Mouse (Mus musculus): ENCODE measurements around the gene Jph2. TPM values are rescaled to one million over a fixed set of nuclear protein-coding genes. Genes with fewer than 3 reads are reported as not detected.
"Not testable (repeated sequence)": the region's sequence is repeated elsewhere in the genome, so short reads cannot be mapped to it uniquely, and the experiment has no call there.

The Jph2 gene
- polyA plus RNA-seq, 1 experiment, result 78.4 TPM

- Histone ChIP-seq H3K27me3 (ENCODE audit: control insufficient read depth, insufficient read depth, insufficient read length) (no peaks in the 10 kb centered on the region), H3K36me3 (ENCODE audit: control insufficient read depth, insufficient read depth) (peaks cover 83% of the 10 kb centered on the region), H3K79me3 (ENCODE audit: low read depth) (peaks cover 29% of the 10 kb centered on the region), H3K4me3 (ENCODE audit: insufficient read depth, poor library complexity, severe bottlenecking) (no peak overlapping the region), H3ac (ENCODE audit: control insufficient read depth, insufficient read length, low read depth) (no peak overlapping the region), H3K79me2 (ENCODE audit: control insufficient read depth, insufficient read depth) (peaks cover 64% of the 10 kb centered on the region)
- TF ChIP-seq USF1 (IDR thresholded peaks at IDR 0.05; ENCODE audit: low read depth) (no peak), CEBPB (IDR thresholded peaks at IDR 0.05; ENCODE audit: low read depth) (no peak), FOSL1 (IDR thresholded peaks at IDR 0.05; ENCODE audit: insufficient read depth, low read length, poor library complexity, severe bottlenecking) (no peak), MYOG (IDR thresholded peaks at IDR 0.05; ENCODE audit: control insufficient read depth, extremely low read depth, insufficient read length) (no peak), MYOD1 (IDR thresholded peaks at IDR 0.05; ENCODE audit: control insufficient read depth, insufficient read length, low read depth) (no peak), MAX (IDR thresholded peaks at IDR 0.05) (no peak), CTCF (IDR thresholded peaks at IDR 0.05; ENCODE audit: control insufficient read depth, insufficient read depth, insufficient read length) (no peak)
Measured at GRCm38 (mm10) chr2:163411840-163412239, 14.0 kb upstream of the Jph2 start.

GRCm38 (mm10) chr2:163411344-163411743 lies 13.6 kb upstream of the Jph2 start:
- not testable (repeated sequence) for H3K4me3 ChIP-seq (ENCODE audit: insufficient read depth, poor library complexity, severe bottlenecking); H3K27me3 ChIP-seq (ENCODE audit: control insufficient read depth, insufficient read depth, insufficient read length); H3ac ChIP-seq (ENCODE audit: control insufficient read depth, insufficient read length, low read depth)
- Histone ChIP-seq H3K79me3 (ENCODE audit: low read depth) (peaks cover 24% of the 10 kb centered on the region), H3K79me2 (ENCODE audit: control insufficient read depth, insufficient read depth) (peaks cover 59% of the 10 kb centered on the region), H3K36me3 (ENCODE audit: control insufficient read depth, insufficient read depth) (peaks cover 84% of the 10 kb centered on the region)

GRCm38 (mm10) chr2:163410211-163410610 lies 12.4 kb upstream of the Jph2 start:
- Histone ChIP-seq H3K4me3 (ENCODE audit: insufficient read depth, poor library complexity, severe bottlenecking) (no peak overlapping the region), H3K79me3 (ENCODE audit: low read depth) (peaks cover 13% of the 10 kb centered on the region), H3ac (ENCODE audit: control insufficient read depth, insufficient read length, low read depth) (no peak overlapping the region), H3K27me3 (ENCODE audit: control insufficient read depth, insufficient read depth, insufficient read length) (no peaks in the 10 kb centered on the region), H3K36me3 (ENCODE audit: control insufficient read depth, insufficient read depth) (peaks cover 82% of the 10 kb centered on the region), H3K79me2 (ENCODE audit: control insufficient read depth, insufficient read depth) (peaks cover 48% of the 10 kb centered on the region)
- TF ChIP-seq CEBPB (IDR thresholded peaks at IDR 0.05; ENCODE audit: low read depth) (no peak), FOSL1 (IDR thresholded peaks at IDR 0.05; ENCODE audit: insufficient read depth, low read length, poor library complexity, severe bottlenecking) (no peak), MYOG (IDR thresholded peaks at IDR 0.05; ENCODE audit: control insufficient read depth, extremely low read depth, insufficient read length) (no peak), MAX (IDR thresholded peaks at IDR 0.05) (no peak), USF1 (IDR thresholded peaks at IDR 0.05; ENCODE audit: low read depth) (no peak), MYOD1 (IDR thresholded peaks at IDR 0.05; ENCODE audit: control insufficient read depth, insufficient read length, low read depth) (no peak), CTCF (IDR thresholded peaks at IDR 0.05; ENCODE audit: control insufficient read depth, insufficient read depth, insufficient read length) (no peak)

GRCm38 (mm10) chr2:163404037-163404815 lies 6.4 kb upstream of the Jph2 start:
- Histone ChIP-seq H3K36me3 (ENCODE audit: control insufficient read depth, insufficient read depth) (peaks cover 32% of the 10 kb centered on the region), H3K79me2 (ENCODE audit: control insufficient read depth, insufficient read depth) (no peaks in the 10 kb centered on the region), H3ac (ENCODE audit: control insufficient read depth, insufficient read length, low read depth) (no peak overlapping the region), H3K4me3 (ENCODE audit: insufficient read depth, poor library complexity, severe bottlenecking) (no peak overlapping the region), H3K27me3 (ENCODE audit: control insufficient read depth, insufficient read depth, insufficient read length) (no peaks in the 10 kb centered on the region), H3K79me3 (ENCODE audit: low read depth) (no peaks in the 10 kb centered on the region)
- TF ChIP-seq MYOG (IDR thresholded peaks at IDR 0.05; ENCODE audit: control insufficient read depth, extremely low read depth, insufficient read length) (no peak), CEBPB (IDR thresholded peaks at IDR 0.05; ENCODE audit: low read depth) (no peak)

DNA sequence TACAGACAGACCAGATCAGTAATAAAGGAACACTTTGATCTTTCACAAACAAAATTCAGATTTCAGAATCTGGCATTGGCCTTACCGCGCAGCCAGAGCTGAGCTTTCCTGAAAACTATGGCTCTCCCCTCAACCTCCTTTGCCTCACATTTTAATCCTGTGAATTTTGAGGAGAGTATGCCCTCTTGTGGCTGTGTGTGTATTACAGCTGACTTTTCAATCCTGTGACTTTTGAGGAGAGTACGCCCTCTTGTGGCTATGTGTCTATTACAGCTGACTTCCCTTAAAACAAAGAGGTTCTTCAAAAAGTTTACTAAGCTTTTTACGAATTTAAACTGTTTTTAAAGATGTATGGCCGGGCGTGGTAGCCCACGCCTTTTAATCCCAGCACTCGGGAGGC lies 3.4 kb upstream of the Jph2 start:
- Histone ChIP-seq H3K36me3 (ENCODE audit: control insufficient read depth, insufficient read depth) (peaks cover 11% of the 10 kb centered on the region), H3K79me3 (ENCODE audit: low read depth) (peaks cover 2% of the 10 kb centered on the region), H3ac (ENCODE audit: control insufficient read depth, insufficient read length, low read depth) (no peak overlapping the region), H3K27me3 (ENCODE audit: control insufficient read depth, insufficient read depth, insufficient read length) (no peaks in the 10 kb centered on the region), H3K4me3 (ENCODE audit: insufficient read depth, poor library complexity, severe bottlenecking) (no peak overlapping the region), H3K79me2 (ENCODE audit: control insufficient read depth, insufficient read depth) (peaks cover 14% of the 10 kb centered on the region)
- no peak for TF ChIP-seq MYOG (IDR thresholded peaks at IDR 0.05; ENCODE audit: control insufficient read depth, extremely low read depth, insufficient read length)
- peak; percentile 70 for TF ChIP-seq CTCF (IDR thresholded peaks at IDR 0.05; ENCODE audit: control insufficient read depth, insufficient read depth, insufficient read length)
- TF ChIP-seq CEBPB (IDR thresholded peaks at IDR 0.05; ENCODE audit: low read depth), result no peak
- no peak for TF ChIP-seq MYOD1 (IDR thresholded peaks at IDR 0.05; ENCODE audit: control insufficient read depth, insufficient read length, low read depth)
- no peak for TF ChIP-seq FOSL1 (IDR thresholded peaks at IDR 0.05; ENCODE audit: insufficient read depth, low read length, poor library complexity, severe bottlenecking)

- TF ChIP-seq USF1 (IDR thresholded peaks at IDR 0.05; ENCODE audit: low read depth) (no peak), MAX (IDR thresholded peaks at IDR 0.05) (no peak), MYOD1 (IDR thresholded peaks at IDR 0.05; ENCODE audit: control insufficient read depth, insufficient read length, low read depth) (no peak), FOSL1 (IDR thresholded peaks at IDR 0.05; ENCODE audit: insufficient read depth, low read length, poor library complexity, severe bottlenecking) (no peak), MYOG (IDR thresholded peaks at IDR 0.05; ENCODE audit: control insufficient read depth, extremely low read depth, insufficient read length) (no peak), CEBPB (IDR thresholded peaks at IDR 0.05; ENCODE audit: low read depth) (no peak), CTCF (IDR thresholded peaks at IDR 0.05; ENCODE audit: control insufficient read depth, insufficient read depth, insufficient read length) (no peak)
- no peak overlapping the region for H3K4me3 ChIP-seq (ENCODE audit: insufficient read depth, poor library complexity, severe bottlenecking)
- H3K79me3 ChIP-seq (ENCODE audit: low read depth), result peaks cover 3% of the 10 kb centered on the region
- no peak overlapping the region for H3ac ChIP-seq (ENCODE audit: control insufficient read depth, insufficient read length, low read depth)
- peaks cover 2% of the 10 kb centered on the region for H3K36me3 ChIP-seq (ENCODE audit: control insufficient read depth, insufficient read depth)
- no peaks in the 10 kb centered on the region for H3K27me3 ChIP-seq (ENCODE audit: control insufficient read depth, insufficient read depth, insufficient read length)
- H3K79me2 ChIP-seq (ENCODE audit: control insufficient read depth, insufficient read depth), result peaks cover 30% of the 10 kb centered on the region
Measured at GRCm38 (mm10) chr2:163399222-163399621, 1.4 kb upstream of the Jph2 start.

All from C2C12 (cell line).